Mouse (Mus musculus) heart, adult 8-10 months (tissue): ENCODE data around the gene Gm20403. TPM values are rescaled to one million over a fixed set of nuclear protein-coding genes. Genes with fewer than 3 reads are reported as not detected.
"Not testable (repeated sequence)": the region's sequence is repeated elsewhere in the genome, so short reads cannot be mapped to it uniquely, and the experiment has no call there.

Experiments used
- DNase-seq: peaks from one replicate; pipeline ENCODE4 v3.0.0; 2022; ENCODE audit warnings: low spot score
- total RNA-seq, 4 experiments: library from RNA; stranded (reverse); gene quantifications; 2 replicates each; pipeline ENCODE4 v1.2.4; 2022

Gm20403 gene
- total RNA-seq, 4 experiments from 2014 or later: not detected

GRCm38 (mm10) chr12:54993246-54994067 lies 7.1 kb upstream of the Gm20403 start:
- DNase-seq: no peak

GRCm38 (mm10) chr12:54992814-54993213 lies 6.5 kb upstream of the Gm20403 start:
- no peak for DNase-seq

- no peak for DNase-seq
These were observed 2.1 kb upstream of the Gm20403 start for GRCm38 (mm10) chr12:54988323-54988850.

DNA sequence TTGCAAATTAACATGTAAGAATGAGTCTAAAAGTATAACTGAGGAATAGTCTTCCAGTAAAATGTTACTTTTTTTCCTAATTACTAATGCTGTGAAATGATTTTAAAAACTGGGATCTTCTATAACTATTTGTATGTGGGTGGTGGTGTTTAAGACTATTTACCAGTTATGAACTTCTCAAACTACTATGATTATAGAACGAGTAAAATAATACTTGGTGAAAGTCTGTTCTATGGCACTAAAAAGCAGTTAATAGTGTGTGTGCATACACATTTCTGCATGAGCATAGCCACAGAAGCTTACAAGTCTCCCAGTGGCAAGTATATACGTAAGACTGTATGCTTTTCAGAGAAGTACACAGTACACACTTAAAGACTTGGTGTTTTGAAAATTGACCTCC lies 827 bp upstream of the Gm20403 start:
- no peak for DNase-seq

DNA sequence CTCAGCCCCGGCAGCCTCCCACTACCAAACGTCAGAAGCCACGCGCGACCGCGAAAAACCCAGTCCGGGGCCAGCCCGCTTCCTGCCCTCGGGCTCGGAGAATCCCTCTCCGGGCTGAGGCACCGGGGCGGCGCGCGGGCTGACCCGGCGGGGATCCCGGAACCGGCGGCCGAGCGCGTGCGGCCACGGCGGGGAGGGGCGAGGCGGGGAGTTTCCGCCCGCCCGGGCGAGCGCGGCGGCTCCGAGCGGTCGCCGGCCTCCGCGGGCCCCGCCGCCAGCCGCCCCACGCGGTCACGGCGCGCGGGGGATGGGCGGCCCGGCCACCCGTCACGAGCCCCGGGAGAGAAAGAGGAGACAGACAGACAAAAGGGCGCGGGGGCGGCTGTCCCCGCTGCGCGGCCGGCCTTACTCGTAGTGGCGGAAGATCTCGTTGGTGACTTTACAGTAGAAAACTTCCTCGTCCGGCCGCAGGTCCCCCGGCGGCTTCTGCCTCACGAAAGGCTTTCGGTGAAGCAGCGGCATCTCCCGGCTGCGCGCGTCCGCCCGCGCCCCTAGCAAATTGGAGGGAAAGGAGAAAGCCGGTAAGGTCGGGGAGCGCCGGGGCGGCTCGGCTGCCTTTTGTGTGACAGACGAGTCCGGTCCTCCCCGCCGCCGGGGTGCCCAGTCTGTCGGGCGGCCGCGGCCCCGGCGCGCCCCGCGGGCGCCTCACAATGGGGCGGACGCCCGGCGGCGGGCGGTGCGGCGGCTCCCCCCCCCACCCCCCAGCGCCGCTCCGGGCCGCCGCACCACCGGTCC lies 875 bp downstream of the Gm20403 start:
- DNase-seq: peak; percentile 44

GRCm38 (mm10) chr12:54984701-54985256 lies 1.6 kb downstream of the Gm20403 start:
- peak; percentile 74 for DNase-seq

- no peak for DNase-seq
These were observed 3.2 kb downstream of the Gm20403 start for GRCm38 (mm10) chr12:54982935-54983715.

- no peak for DNase-seq
These were observed 4.4 kb downstream of the Gm20403 start for GRCm38 (mm10) chr12:54981962-54982361.

GRCm38 (mm10) chr12:54980939-54981338 lies 5.4 kb downstream of the Gm20403 start:
- no peak for DNase-seq

DNA sequence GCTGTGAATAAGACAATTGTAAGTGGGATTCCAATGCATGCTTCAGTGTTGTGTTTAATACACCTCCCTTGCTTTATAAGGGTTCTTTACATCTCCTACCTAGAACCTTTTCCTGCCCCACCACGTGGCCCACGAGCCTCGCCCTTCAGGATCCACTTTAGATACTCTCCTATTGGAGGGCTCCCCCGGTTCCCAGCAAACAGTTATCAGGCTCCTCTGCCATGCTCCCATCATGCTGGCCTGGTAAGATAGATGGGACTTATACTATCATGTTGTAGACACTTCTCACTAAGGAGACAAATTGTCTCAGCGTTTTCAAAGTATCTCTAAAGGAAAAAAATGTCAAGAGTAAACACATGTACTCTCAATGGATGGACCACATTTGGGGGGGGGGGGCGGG lies 5.8 kb downstream of the Gm20403 start:
- no peak for DNase-seq

DNA sequence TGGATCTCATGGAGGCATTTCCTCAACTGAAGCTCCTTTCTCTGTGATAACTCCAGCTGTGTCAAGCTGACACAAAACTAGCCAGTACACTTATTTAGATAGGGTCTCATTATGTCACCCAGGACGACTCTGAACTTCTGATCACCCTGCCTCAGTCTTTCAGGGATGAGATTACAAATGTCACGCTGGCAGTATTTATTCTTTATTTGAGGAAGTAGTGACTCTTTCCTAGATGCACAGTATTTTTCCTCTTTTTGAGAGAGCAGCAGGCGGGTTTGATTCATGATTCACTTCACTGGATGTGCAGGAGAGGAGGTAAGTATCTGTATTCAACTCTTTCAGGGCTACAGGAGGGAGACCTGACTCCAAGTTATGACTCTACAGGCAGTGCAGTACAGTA lies 17.3 kb downstream of the Gm20403 start:
- DNase-seq: no peak

DNA sequence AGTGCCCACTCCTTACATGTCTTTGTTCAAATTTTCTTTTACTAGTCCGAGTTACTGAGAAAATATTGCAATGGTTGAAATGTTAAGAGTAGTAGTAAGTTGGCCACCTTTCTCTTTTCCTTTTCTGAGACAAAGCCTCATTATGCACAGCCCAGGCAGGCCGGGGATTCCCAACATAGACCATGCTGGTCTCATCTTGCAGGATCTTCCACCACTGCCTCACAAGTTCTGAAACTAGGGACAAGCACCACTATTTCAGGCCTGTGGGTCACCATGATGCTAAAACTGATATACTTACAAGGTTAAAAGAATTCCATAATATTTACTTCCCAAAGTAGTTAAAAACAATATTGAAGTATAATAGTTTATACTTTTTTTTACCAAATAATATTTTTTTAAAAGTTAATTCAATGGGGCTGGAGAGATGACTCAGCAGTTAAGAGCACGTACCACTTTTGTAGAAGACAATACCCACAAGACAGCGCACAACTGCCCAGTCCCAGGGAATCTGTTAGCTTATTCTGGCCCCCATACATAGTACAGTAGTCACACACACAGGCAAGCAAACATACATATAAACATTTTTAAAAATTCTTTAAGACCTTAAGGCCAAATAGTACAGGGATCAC lies 20.7 kb downstream of the Gm20403 start:
- no peak for DNase-seq

GRCm38 (mm10) chr12:54959569-54959968 lies 26.8 kb downstream of the Gm20403 start:
- DNase-seq: no peak

DNA sequence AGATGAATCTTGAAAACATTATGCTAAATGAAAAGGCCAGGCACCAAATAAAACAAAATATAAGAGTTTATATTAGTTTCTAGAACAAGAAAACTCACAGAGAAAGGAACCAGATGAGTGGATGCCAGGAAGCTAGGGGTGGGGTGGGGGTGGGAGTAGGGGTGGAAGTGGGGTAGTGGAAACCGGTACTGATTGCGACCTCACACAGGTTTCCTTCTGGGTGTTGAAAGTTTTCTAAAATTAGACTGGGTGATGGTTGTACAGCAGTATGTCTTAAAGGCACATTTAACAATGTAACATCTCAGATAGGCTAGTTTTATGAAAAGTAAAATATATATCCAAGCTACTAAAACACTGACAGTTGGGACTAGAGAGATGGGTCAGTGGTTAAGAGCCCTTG lies 29.4 kb downstream of the Gm20403 start:
- DNase-seq: no peak

GRCm38 (mm10) chr12:54956457-54956856 lies 29.9 kb downstream of the Gm20403 start:
- DNase-seq: no peak

DNA sequence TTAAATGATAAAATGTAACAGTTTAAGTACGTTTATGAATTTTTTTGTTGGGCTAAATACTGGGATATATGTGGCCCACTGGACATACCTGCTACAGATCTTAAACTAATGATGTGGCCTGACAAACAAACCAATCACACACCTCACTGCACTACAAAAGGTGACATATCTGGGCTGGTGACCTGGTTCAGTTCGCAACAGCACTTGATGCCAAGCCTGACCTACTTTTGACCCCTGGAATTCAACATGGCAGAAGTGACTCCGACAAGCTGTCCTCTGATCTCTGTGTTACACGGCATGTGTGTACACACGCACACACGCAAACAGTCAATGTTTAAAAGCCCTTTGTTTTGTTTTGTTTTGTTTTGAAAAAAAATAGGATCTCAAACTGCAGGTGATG lies 40.2 kb downstream of the Gm20403 start:
- DNase-seq: no peak

- not testable (repeated sequence) for DNase-seq
These were observed 43.7 kb downstream of the Gm20403 start for GRCm38 (mm10) chr12:54942586-54943157.

GRCm38 (mm10) chr12:54937581-54938343 lies 48.6 kb downstream of the Gm20403 start:
- not testable (repeated sequence) for DNase-seq
